Mouse (Mus musculus) MN1 (cell line): ENCODE results near the gene Pdhx.

Experiments used
- DNase-seq: peaks from one replicate; pipeline ENCODE4 v3.0.0-alpha.2; 2016; ENCODE audit warnings: low spot score

The Pdhx gene

GRCm38 (mm10) chr2:103073219-103073982, at the start of gene Pdhx, which contains the start of gene Apip:
Gene Pdhx, minus strand, starts transcription at chr2:103073513.
Gene Apip, plus strand, starts transcription at chr2:103073675.
- peak; percentile 99 for DNase-seq

GRCm38 (mm10) chr2:103119197-103119854, 46.0 kb upstream of the Pdhx start:
- DNase-seq = peak; percentile 24

- peak; percentile 20 for DNase-seq
Measured at GRCm38 (mm10) chr2:103118324-103119196, 45.2 kb upstream of the Pdhx start.

GRCm38 (mm10) chr2:103117212-103117611, 43.9 kb upstream of the Pdhx start:
- DNase-seq = peak; percentile 11

GRCm38 (mm10) chr2:103111669-103112068, 38.4 kb upstream of the Pdhx start:
- DNase-seq = no peak

- DNase-seq = no peak
Measured at GRCm38 (mm10) chr2:103106172-103106571, 32.9 kb upstream of the Pdhx start.

GRCm38 (mm10) chr2:103102595-103102994, 29.3 kb upstream of the Pdhx start:
- no peak for DNase-seq

GRCm38 (mm10) chr2:103089521-103089920, 16.2 kb upstream of the Pdhx start:
- no peak for DNase-seq

GRCm38 (mm10) chr2:103088099-103088498, 14.8 kb upstream of the Pdhx start:
- no peak for DNase-seq

GRCm38 (mm10) chr2:103086432-103086831, 13.1 kb upstream of the Pdhx start:
- peak; percentile 56 for DNase-seq

GRCm38 (mm10) chr2:103085633-103086032, 12.3 kb upstream of the Pdhx start:
- no peak for DNase-seq

GRCm38 (mm10) chr2:103084451-103084850, 11.1 kb upstream of the Pdhx start:
- peak; percentile 48 for DNase-seq

- DNase-seq = no peak
Measured at GRCm38 (mm10) chr2:103082853-103083252, 9.5 kb upstream of the Pdhx start.

GRCm38 (mm10) chr2:103081706-103082105, 8.4 kb upstream of the Pdhx start:
- no peak for DNase-seq

- DNase-seq = no peak
Measured at GRCm38 (mm10) chr2:103081117-103081516, 7.8 kb upstream of the Pdhx start.

GRCm38 (mm10) chr2:103070586-103070985, 2.7 kb downstream of the Pdhx start:
- DNase-seq = no peak

GRCm38 (mm10) chr2:103069752-103070405, 3.4 kb downstream of the Pdhx start:
- no peak for DNase-seq

GRCm38 (mm10) chr2:103068602-103069001, 4.7 kb downstream of the Pdhx start:
- DNase-seq = no peak

- DNase-seq = no peak
Measured at GRCm38 (mm10) chr2:103067552-103068207, 5.6 kb downstream of the Pdhx start.

- DNase-seq = no peak
Measured at GRCm38 (mm10) chr2:103066683-103067551, 6.4 kb downstream of the Pdhx start.
